Mouse (Mus musculus) bone marrow macrophage, adult 2 months (primary cell): Measurements from ENCODE around the gene Cep78.

ENCODE experiments used
- CTCF ChIP-seq: IDR thresholded peaks from 2 replicates; pipeline ENCODE4 v1.5.1; 2012; ENCODE audit warnings: low read depth, mild to moderate bottlenecking, low read length, moderate library complexity
- POLR2A ChIP-seq: IDR thresholded peaks from 2 replicates; pipeline ENCODE4 v1.6.1; 2012; ENCODE audit warnings: mild to moderate bottlenecking, low read depth, low read length, borderline replicate concordance

DNA sequence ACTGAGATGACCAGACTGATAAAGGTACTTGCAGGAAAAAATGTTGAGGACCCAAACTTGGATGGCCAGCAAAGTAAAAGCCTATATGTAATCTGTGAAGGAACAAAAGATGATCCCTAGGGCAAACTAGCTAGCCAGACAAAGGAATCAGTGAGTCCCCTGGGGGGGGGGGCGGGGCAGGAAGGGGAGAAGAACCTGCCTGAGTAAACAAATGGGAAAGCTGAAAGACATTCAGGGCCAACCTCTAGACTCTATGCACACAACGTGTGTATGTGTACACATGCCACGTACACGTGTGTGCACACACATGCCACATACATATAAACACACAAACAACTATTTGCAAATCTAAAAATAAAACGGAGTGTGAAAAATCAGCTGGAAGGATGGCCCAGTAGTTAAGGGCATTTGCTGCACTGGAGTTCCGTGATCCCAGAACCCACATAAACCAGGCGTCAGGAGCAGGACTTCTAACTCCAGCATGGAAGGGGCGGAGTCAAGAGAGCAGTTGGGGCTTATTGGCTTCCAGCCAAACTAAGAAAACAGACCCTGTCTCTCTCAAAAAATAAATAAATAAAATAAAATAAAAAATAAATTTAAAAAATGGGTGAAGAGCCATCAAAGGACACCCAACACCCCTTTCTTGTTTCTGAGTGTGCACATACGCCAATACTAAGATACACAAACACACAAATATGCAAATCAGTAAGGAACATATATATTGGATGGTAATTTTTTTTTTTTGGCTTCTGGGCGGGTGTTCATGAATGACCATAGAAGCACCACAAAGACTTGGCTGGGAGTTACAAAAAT is 1.7 kb downstream of the Cep78 start:
- TF ChIP-seq CTCF, result no peak
- no peak for TF ChIP-seq POLR2A
